Mouse (Mus musculus) retina, postnatal 1 day (tissue): Measurements from ENCODE around the gene Tmem54.

Experiments
- DNase-seq: peaks from one replicate; pipeline ENCODE4 v3.0.0-alpha.2; 2012

Gene Tmem54

GRCm38 (mm10) chr4:129161076-129161475, 55.7 kb downstream of the Tmem54 start:
- no peak for DNase-seq
